Mouse (Mus musculus) MEL (cell line): ENCODE results near the gene Rheb.

Experiments
- BHLHE40 ChIP-seq: IDR thresholded peaks from 2 replicates; pipeline ENCODE4 v1.6.1; 2012; ENCODE audit warnings: low read depth, mild to moderate bottlenecking, inconsistent platforms, low read length, improper control_type of control experiment, borderline replicate concordance
- CTCF ChIP-seq, 3 experiments: IDR thresholded peaks in 2 of 3; conservative IDR thresholded peaks in 1 of 3; 2 replicates each; pipeline ENCODE4 v1.5.1; 2011 to 2012; ENCODE audit warnings: low read length in 3 of 3, low read depth in 2 of 3, mild to moderate bottlenecking in 2 of 3, improper control_type of control experiment in 1 of 3, inconsistent platforms in 1 of 3, mixed read lengths in 1 of 3, moderate library complexity in 1 of 3; ENCODE audit not compliant: control insufficient read depth in 1 of 3, insufficient read depth in 1 of 3, poor library complexity in 1 of 3, severe bottlenecking in 1 of 3
- EP300 ChIP-seq, 2 experiments: IDR thresholded peaks; 2 replicates each; pipeline ENCODE4 v1.6.1; 2011; ENCODE audit warnings: improper control_type of control experiment in 2 of 2, low read length in 2 of 2, low read depth in 1 of 2, mild to moderate bottlenecking in 1 of 2
- ETS1 ChIP-seq: IDR thresholded peaks from 2 replicates; pipeline ENCODE4 v1.6.1; 2012; ENCODE audit warnings: low read depth, mild to moderate bottlenecking, inconsistent platforms, low read length, improper control_type of control experiment, moderate library complexity
- MYC ChIP-seq: IDR thresholded peaks from 2 replicates; pipeline ENCODE4 v1.6.1; 2011; ENCODE audit warnings: low read depth, mild to moderate bottlenecking, low read length, improper control_type of control experiment, moderate library complexity
- NELFE ChIP-seq: IDR thresholded peaks from 2 replicates; pipeline ENCODE4 v1.6.1; 2011; ENCODE audit warnings: low read depth, low read length, improper control_type of control experiment
- NRF1 ChIP-seq: IDR thresholded peaks from 2 replicates; pipeline ENCODE4 v1.6.1; 2014; ENCODE audit warnings: low read depth, mild to moderate bottlenecking, inconsistent platforms, low read length, improper control_type of control experiment, moderate library complexity; ENCODE audit not compliant: poor library complexity, insufficient read depth, severe bottlenecking
- POLR2A ChIP-seq, 2 experiments: IDR thresholded peaks; 2 replicates each; pipeline ENCODE4 v1.6.1; 2011 to 2012; ENCODE audit warnings: low read length in 2 of 2, mild to moderate bottlenecking in 2 of 2, control low read depth in 1 of 2, improper control_type of control experiment in 1 of 2, low read depth in 1 of 2, moderate library complexity in 1 of 2; ENCODE audit not compliant: control insufficient read depth in 1 of 2, insufficient read depth in 1 of 2, poor library complexity in 1 of 2
- SMC3 ChIP-seq: IDR thresholded peaks from 2 replicates; pipeline ENCODE4 v1.6.1; 2011; ENCODE audit warnings: low read depth, low read length, improper control_type of control experiment
- TAL1 ChIP-seq: IDR thresholded peaks from 2 replicates; pipeline ENCODE4 v1.6.1; 2012; ENCODE audit warnings: mild to moderate bottlenecking, inconsistent platforms, low read length, moderate library complexity, mixed read lengths
- TBP ChIP-seq: IDR thresholded peaks from 2 replicates; pipeline ENCODE4 v1.8.0; 2011; ENCODE audit warnings: low read depth, low read length, improper control_type of control experiment
- TCF12 ChIP-seq: IDR thresholded peaks from 2 replicates; pipeline ENCODE4 v1.6.1; 2014; ENCODE audit warnings: low read depth, mild to moderate bottlenecking, inconsistent platforms, low read length, improper control_type of control experiment, moderate library complexity
- USF1 ChIP-seq: IDR thresholded peaks from 2 replicates; pipeline ENCODE4 v1.6.1; 2014; ENCODE audit warnings: low read depth, mild to moderate bottlenecking, inconsistent platforms, low read length, improper control_type of control experiment, moderate library complexity
- ZC3H11A ChIP-seq: IDR thresholded peaks from 2 replicates; pipeline ENCODE4 v1.6.1; 2012; ENCODE audit warnings: low read depth, mild to moderate bottlenecking, inconsistent platforms, low read length, improper control_type of control experiment

- TF ChIP-seq NELFE (no peak), POLR2A (IDR thresholded peaks at IDR 0.05; ENCODE audit: control insufficient read depth in 1 of 2, insufficient read depth in 1 of 2, low read depth in 1 of 2, low read length in 2 of 2, poor library complexity in 1 of 2) (no peak), EP300 (IDR thresholded peaks at IDR 0.05; ENCODE audit: low read depth in 1 of 2, low read length in 2 of 2) (peak; percentile 20 to 51; a peak in 3 of 4 replicates), TAL1 (peak; percentile 60), CTCF (IDR thresholded peaks at IDR 0.05 in 2 of 3, conservative IDR thresholded peaks at IDR 0.05 in 1 of 3; ENCODE audit: control insufficient read depth in 1 of 3, insufficient read depth in 1 of 3, low read depth in 2 of 3, low read length in 3 of 3, poor library complexity in 1 of 3, severe bottlenecking in 1 of 3) (no peak), ZC3H11A (no peak), TCF12 (peak; percentile 40; the same call in 1 of the 2 replicates), SMC3 (no peak), ETS1 (no peak), NRF1 (no peak), USF1 (no peak), MYC (no peak), TBP (no peak), BHLHE40 (no peak)
Observed at GRCm38 (mm10) chr5:24854827-24855600, 12.6 kb upstream of the Rheb start.
